Mouse (Mus musculus) kidney, postnatal 10 days (tissue): Measurements from ENCODE around the gene Pef1.

Experiments used
- DNase-seq: peaks from one replicate; pipeline ENCODE4 v3.0.0; 2021; ENCODE audit warnings: mixed read lengths

Gene Pef1

GRCm38 (mm10) chr4:130102111-130102651 lies at the start of gene Pef1:
Pef1 (plus strand) TSS chr4:130102558.
- no peak for DNase-seq

- DNase-seq: no peak
Observed at GRCm38 (mm10) chr4:130053111-130053510, 49.2 kb upstream of the Pef1 start.

- DNase-seq: no peak
Observed at GRCm38 (mm10) chr4:130054727-130055126, 47.6 kb upstream of the Pef1 start.

DNA sequence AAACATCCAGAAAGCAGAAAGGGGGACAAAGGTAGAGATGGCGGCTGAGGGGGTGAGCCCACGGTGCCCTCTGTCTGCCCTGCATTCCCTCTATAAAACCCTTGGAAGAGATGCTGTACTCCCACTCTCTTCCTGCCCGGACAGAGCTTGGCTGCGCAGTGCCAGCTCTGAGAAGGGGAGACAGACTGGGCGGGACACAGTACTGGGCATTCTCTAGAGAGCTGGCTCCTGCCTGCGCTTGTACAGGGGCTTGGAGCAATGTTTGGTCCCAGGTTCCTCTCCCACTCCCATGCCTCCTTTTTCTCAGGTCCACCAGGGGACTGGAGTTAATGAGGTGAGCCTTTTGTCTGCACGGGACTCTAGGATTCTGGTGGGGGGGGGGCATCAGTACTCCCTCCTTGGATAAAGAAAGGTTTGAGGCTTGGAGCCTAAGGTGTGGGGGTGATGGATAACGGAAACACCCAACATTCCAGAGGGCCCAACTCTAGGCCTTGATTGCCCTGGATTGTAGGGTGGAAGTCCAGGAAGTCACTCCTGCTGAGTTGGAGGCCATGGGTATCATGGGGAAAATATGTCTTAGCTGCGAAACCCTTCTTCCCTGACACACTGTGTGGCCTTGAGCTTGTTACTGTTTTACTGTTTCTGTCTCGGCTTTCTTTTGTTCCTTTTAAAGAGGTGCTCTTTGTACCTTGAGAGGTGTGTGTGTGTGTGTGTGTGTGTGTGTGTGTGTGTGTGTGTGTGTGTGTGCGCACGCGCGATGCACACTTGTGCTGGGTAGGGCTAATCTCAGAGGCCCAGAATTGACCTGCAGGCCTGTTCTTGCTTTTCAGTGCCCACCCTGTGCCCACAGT lies 47.0 kb upstream of the Pef1 start:
- DNase-seq: no peak

GRCm38 (mm10) chr4:130056011-130056322 lies 46.4 kb upstream of the Pef1 start:
- DNase-seq: no peak

DNA sequence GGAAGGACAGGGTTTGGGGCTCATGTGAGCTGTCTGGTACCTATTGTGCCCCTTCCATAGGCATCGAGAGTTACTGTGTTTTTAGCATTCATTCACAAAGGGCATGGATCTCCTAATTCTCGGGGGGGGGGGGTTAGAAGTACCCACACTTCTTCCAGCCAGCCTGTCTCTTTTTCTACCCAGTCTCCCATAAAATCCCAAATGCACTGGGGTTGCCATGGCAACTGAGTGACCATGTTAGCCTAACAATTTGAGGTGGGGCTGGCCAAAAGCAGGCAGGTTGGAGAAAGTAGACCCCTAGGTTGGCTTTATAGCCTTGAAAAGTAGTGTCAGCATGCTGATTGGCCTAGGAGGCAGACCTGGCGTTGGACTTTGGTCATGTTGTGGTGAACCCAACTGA lies 45.9 kb upstream of the Pef1 start:
- DNase-seq: no peak

DNA sequence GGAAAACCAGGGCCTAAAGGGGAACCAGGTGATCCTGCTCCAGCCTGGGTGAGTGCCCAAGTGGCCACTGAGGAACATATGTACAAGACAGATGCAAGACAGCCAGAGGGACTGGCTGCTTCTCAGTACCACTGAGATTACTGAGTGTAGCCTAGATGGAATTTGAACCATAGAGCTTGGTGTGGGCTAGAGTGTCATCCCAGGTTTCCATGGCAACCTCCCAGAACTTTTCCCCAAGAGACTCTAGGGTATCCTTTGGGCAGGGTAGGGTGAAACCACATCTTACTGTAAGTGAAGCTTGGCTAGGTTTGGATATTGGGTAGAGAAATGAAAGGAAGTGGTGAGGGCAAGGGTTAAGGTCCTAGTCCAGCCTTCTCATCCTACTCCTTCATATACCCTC lies 41.4 kb upstream of the Pef1 start:
- DNase-seq: no peak

DNA sequence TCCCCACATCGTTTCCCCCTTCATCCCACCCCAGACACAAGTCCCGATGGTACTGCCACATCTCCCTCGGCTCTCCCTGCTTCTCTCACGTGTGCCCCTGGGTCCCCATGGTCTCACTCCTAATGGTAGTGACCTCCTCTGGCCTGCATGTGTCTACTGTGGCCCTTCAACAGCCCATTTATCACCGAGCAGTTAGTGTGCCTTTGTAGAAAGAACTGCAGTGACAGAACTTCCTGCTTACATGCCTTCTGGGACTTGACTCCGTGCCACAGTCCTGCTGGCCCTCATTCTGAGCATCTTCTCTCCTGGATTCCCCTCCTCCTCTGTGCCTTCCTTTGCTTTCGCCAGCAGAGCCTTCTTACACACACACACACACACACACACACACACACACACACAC lies 39.2 kb upstream of the Pef1 start:
- no peak for DNase-seq

DNA sequence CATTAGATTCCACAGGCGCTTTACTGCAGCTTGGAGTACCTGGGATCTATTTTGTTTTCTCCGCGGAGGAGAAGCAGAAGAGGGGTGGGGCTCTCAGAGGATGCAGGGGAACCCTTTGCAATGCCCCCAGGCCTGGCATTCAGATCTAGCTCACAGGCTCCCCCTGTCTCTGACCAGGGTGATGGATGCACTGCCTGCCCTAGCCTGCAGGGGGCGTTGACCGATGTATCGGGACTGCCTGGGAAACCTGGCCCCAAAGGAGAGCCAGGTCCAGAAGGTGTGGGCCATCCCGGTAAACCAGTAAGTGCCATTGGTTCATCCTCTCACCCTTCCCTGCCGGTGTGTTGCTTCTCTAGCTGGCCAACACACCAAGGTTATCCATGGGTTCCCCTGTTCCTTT lies 35.5 kb upstream of the Pef1 start:
- peak; percentile 62 for DNase-seq

- no peak for DNase-seq
Observed at GRCm38 (mm10) chr4:130070523-130070922, 31.8 kb upstream of the Pef1 start.

DNA sequence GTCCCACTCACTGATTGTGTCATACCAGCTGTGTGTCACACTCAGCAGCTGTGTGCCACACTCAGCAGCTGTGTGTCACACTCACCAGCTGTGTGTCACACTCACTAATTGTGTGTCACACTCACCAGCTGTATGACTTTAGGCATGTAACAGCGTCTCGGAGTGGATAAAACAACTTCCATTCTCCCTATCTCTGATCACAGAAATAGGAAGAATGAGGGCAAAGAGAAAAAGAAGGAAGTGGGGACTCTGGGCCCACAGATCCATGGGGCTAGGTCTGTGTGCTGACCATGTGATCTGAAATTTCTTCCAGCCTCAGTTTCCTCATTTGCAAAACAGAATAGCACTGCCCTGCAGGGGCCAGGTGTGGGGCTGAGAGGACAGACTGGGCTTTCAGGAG lies 30.6 kb upstream of the Pef1 start:
- DNase-seq: no peak

GRCm38 (mm10) chr4:130073367-130073766 lies 29.0 kb upstream of the Pef1 start:
- DNase-seq: no peak

- peak; percentile 66 for DNase-seq
Observed at GRCm38 (mm10) chr4:130074761-130075515, 27.4 kb upstream of the Pef1 start.

- no peak for DNase-seq
Observed at GRCm38 (mm10) chr4:130076856-130077255, 25.5 kb upstream of the Pef1 start.

DNA sequence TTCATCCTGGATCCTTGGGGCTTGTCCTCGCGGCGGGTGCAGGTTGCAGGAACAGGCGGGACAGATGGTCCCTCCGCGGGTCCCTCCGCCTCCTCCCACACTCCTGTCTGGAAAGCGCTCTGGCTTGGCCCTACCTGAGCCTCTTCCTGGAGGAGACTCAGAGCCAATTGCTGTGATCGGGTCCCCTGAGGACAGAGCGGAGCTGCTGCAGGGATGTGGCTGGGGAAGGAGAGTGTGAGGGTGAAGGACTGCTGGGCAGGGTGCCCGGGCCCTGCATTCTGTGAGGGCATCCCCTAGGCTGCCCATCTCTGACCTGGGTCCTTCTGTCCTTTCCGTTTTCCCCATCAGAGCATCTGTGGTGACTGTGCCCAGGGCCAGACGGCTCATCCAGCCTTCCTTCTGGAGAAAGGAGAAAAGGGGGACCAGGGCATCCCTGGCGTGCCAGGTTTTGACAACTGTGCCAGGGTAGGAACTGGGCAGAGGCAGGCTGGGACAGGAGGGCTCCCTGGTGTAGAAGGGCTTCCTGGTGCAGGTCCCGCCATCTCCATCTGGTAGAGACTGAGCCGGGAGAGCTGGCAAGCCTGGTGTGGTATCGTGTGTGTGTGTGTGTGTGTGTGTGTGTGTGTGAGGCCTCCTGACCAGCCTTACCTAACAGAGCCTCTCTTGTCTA lies 23.4 kb upstream of the Pef1 start:
- DNase-seq: no peak

GRCm38 (mm10) chr4:130079521-130079920 lies 22.8 kb upstream of the Pef1 start:
- DNase-seq: no peak

DNA sequence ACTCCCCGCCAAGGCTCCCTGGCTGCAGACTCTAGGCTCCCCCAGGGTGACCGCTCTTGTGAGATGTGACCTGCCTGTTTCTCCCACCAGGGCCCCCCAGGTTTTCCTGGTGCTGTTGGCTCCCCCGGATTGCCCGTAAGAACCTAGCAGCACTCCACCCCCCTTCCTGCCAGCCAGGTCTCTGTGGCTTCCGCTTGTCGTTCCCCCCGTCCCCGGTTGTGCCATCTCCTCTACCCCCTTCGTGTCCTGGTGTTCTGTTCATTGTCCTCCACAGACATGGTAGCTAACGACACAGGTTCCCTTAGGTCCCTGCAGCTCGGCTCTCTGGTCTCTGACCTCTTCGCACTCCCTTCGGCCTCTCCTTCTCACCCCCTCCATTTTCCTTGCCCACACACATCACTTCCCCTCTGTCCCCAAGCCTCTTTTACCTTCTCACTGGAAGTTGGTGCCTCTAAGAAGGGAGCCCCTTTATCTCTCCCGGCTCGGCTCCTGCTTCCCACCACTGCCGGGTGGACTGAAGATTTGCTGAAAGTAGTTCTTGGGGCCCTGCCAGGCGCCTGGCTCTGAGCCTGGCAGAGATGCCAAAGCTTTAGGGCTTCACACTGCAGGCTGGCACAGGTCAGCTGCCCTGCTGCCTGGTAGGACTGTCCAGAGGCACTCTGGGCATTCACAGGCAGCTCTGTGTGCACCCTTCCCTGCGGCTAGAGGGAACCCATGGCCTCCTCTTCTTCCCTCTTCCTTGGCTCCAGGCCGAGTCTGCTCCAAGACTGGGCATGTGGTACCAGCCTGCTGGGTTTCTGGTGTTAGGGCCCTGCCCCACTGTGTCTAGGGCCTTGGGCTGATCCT lies 20.8 kb upstream of the Pef1 start:
- DNase-seq: peak; percentile 76

DNA sequence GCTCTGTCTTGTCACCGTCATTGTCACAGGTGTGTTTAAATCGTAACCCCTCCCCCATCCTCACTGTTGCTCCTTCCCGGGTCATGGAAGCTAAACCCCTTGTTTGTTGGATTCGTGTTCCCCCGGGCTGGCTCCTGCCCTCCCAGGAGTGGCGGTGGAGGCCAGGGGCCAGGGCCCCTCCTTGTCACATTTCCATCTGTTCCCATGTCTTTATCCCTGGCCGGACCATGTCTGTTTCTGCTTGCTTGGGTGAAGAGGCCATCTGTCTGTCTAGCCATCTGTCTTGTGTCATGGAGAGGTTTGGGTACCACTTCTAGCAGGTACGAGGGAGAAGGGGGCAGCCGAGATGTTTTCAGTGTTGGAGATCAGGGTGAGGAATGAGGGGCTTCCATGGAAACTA lies 20.1 kb upstream of the Pef1 start:
- no peak for DNase-seq

DNA sequence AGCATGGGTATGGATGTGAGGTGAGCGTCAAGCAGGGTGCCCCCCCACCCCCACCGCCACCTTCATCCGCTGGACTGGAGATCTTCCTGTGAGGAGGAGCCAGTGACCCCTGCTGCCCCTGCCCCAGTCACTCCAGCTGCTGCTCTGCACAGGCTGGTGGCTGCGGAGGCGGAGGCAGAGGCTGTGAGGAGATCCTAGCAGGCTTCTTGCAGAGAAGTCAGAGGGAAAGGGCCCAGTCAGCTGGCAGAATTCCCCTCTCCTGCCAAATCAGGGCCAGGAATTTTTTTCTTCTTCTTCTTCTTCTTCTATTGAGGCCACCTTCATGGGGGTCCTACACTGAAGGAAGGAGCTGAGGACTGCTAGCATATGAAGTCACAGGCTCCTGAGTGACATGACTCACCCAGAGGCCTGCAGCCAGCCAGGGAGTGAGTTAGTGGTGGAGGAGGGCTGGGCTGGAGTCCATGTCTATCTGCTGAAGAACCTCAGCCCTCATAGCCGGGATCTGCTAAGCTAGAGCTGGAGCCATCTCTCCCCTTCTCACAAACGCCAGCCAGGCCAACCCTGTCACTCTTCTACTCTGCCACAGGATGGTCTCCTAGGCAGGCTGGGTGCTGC lies 17.9 kb upstream of the Pef1 start:
- DNase-seq: no peak

DNA sequence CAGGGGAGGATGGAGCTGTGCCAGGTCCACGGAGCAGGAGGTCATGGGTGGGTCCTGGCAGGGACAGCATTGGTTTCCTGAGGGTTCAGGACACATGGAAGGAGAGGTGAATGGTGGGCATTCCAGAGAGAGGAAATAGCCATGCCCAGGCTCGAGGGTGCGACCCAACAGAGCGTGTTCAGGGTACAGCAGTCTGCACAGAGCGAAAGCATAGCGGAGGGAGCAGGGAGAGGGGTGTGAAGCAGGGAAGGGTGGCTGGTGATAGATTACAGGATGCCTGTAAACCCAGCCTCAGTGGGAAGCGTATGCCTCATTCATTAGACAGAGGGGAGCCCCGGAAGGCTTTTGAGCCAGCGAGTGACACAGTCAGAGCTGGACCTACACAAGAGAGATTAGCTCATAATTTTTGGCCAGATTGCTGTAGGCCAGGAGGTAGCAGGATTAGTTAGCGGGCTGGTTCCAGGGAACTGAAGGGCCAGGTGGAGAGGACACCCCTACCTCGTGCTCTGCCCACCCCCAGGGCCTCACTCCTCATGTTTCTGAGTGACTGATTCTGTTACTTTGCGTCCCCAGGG lies 17.0 kb upstream of the Pef1 start:
- DNase-seq: no peak

DNA sequence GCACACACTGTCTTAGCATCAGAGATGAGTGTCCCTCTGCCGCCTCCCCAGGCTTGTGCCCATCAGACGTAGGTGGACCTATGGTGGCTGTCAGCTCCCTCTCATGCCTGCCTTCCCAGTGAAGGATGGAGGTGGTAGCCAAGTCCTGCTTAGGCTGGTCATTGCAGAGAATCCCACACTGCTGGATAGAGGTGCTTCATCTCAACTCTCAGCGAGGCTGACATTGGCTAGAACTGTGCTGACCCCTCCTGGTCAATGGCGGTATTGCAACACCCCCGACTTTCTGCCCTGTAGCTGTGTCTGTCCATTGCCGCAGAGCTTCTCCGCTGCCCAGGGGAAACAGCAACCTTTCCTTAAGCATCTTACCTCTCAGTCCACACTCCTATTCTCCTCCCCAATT lies 15.1 kb upstream of the Pef1 start:
- peak; percentile 94 for DNase-seq

GRCm38 (mm10) chr4:130095137-130095536 lies 7.2 kb upstream of the Pef1 start:
- DNase-seq: no peak
